Mouse (Mus musculus): ENCODE results near the gene 2210408I21Rik. TPM values are rescaled to one million over a fixed set of nuclear protein-coding genes. Genes with fewer than 3 reads are reported as not detected.

2210408I21Rik gene
- total RNA-seq, 1 experiment: 7.6 TPM

- Histone ChIP-seq H3K9ac (ENCODE audit: insufficient read depth, low read depth, low read length, poor library complexity, severe bottlenecking) (no peak overlapping the region), H3K4me3 (ENCODE audit: insufficient read depth in 1 of 2, low read depth in 1 of 2, low read length in 2 of 2, poor library complexity in 1 of 2, severe bottlenecking in 1 of 2) (no peak overlapping the region), H3K36me3 (ENCODE audit: control insufficient read depth, insufficient read depth, low read length, poor library complexity, severe bottlenecking) (no peaks in the 10 kb centered on the region), H3K4me1 (ENCODE audit: control insufficient read depth in 2 of 2, insufficient read depth in 2 of 2, low read length in 2 of 2, poor library complexity in 1 of 2) (no peaks in the 10 kb centered on the region), H3K9me3 (ENCODE audit: control insufficient read depth, insufficient read depth, low read depth, low read length) (no peaks in the 10 kb centered on the region), H3K27ac (ENCODE audit: insufficient read depth, low read depth, low read length, poor library complexity, severe bottlenecking) (no peak overlapping the region)
- no peak for TF ChIP-seq ZC3H11A (IDR thresholded peaks at IDR 0.05; ENCODE audit: borderline replicate concordance, low read depth, low read length)
- no peak for TF ChIP-seq MAFK (IDR thresholded peaks at IDR 0.05; ENCODE audit: insufficient read depth, low read depth, low read length)
- no peak for TF ChIP-seq CHD2 (IDR thresholded peaks at IDR 0.05; ENCODE audit: low read depth, low read length)
- TF ChIP-seq HCFC1 (IDR thresholded peaks at IDR 0.05; ENCODE audit: borderline replicate concordance, insufficient read depth, low read length): no peak
- no peak for TF ChIP-seq ZNF384 (IDR thresholded peaks at IDR 0.05; ENCODE audit: low read depth, low read length)
- DNase-seq (ENCODE audit: low read depth, low spot score): no peak
- in situ Hi-C loops (cut with MboI; ENCODE audit: low sequenced_read_pairs in 2 of 2, unreplicated experiment in 2 of 2): no loop called here
Observed at GRCm38 (mm10) chr13:77128240-77128639, 7.1 kb upstream of the 2210408I21Rik start.

- H3K27ac ChIP-seq (ENCODE audit: insufficient read depth, low read depth, low read length, poor library complexity, severe bottlenecking): no peak overlapping the region
- DNase-seq (ENCODE audit: low read depth, low spot score): no peak
- TF ChIP-seq CHD2 (IDR thresholded peaks at IDR 0.05; ENCODE audit: low read depth, low read length) (no peak), HCFC1 (IDR thresholded peaks at IDR 0.05; ENCODE audit: borderline replicate concordance, insufficient read depth, low read length) (no peak), MAFK (IDR thresholded peaks at IDR 0.05; ENCODE audit: insufficient read depth, low read depth, low read length) (no peak), ZC3H11A (IDR thresholded peaks at IDR 0.05; ENCODE audit: borderline replicate concordance, low read depth, low read length) (no peak)
- in situ Hi-C loops (cut with MboI; ENCODE audit: low sequenced_read_pairs in 2 of 2, unreplicated experiment in 2 of 2): no loop called here
- no peaks in the 10 kb centered on the region; a peak in 1 of 4 replicates for H3K4me1 ChIP-seq (ENCODE audit: control insufficient read depth in 2 of 2, insufficient read depth in 2 of 2, low read length in 2 of 2, poor library complexity in 1 of 2)
- no peak overlapping the region for H3K4me3 ChIP-seq (ENCODE audit: insufficient read depth in 1 of 2, low read depth in 1 of 2, low read length in 2 of 2, poor library complexity in 1 of 2, severe bottlenecking in 1 of 2)
- H3K36me3 ChIP-seq (ENCODE audit: control insufficient read depth, insufficient read depth, low read length, poor library complexity, severe bottlenecking): no peaks in the 10 kb centered on the region
- no peaks in the 10 kb centered on the region for H3K9me3 ChIP-seq (ENCODE audit: control insufficient read depth, insufficient read depth, low read depth, low read length)
- H3K9ac ChIP-seq (ENCODE audit: insufficient read depth, low read depth, low read length, poor library complexity, severe bottlenecking): no peak overlapping the region
Observed at GRCm38 (mm10) chr13:77131132-77131531, 4.2 kb upstream of the 2210408I21Rik start.

- DNase-seq (ENCODE audit: low read depth, low spot score): no peak
- H3K9ac ChIP-seq (ENCODE audit: insufficient read depth, low read depth, low read length, poor library complexity, severe bottlenecking): peak overlapping the region; percentile 72
- TF ChIP-seq ZNF384 (IDR thresholded peaks at IDR 0.05; ENCODE audit: low read depth, low read length): no peak
- no peak for TF ChIP-seq HCFC1 (IDR thresholded peaks at IDR 0.05; ENCODE audit: borderline replicate concordance, insufficient read depth, low read length)
- no peak for TF ChIP-seq CHD2 (IDR thresholded peaks at IDR 0.05; ENCODE audit: low read depth, low read length)
- TF ChIP-seq MAFK (IDR thresholded peaks at IDR 0.05; ENCODE audit: insufficient read depth, low read depth, low read length): no peak
- no peak for TF ChIP-seq ZC3H11A (IDR thresholded peaks at IDR 0.05; ENCODE audit: borderline replicate concordance, low read depth, low read length)
- in situ Hi-C loops (cut with MboI; ENCODE audit: low sequenced_read_pairs in 2 of 2, unreplicated experiment in 2 of 2): no loop called here
- H3K36me3 ChIP-seq (ENCODE audit: control insufficient read depth, insufficient read depth, low read length, poor library complexity, severe bottlenecking): no peaks in the 10 kb centered on the region
- no peaks in the 10 kb centered on the region for H3K9me3 ChIP-seq (ENCODE audit: control insufficient read depth, insufficient read depth, low read depth, low read length)
- peak overlapping the region; percentile 77 to 84 for H3K4me3 ChIP-seq (ENCODE audit: insufficient read depth in 1 of 2, low read depth in 1 of 2, low read length in 2 of 2, poor library complexity in 1 of 2, severe bottlenecking in 1 of 2)
- no peak overlapping the region for H3K27ac ChIP-seq (ENCODE audit: insufficient read depth, low read depth, low read length, poor library complexity, severe bottlenecking)
- no peaks in the 10 kb centered on the region; a peak in 1 of 4 replicates for H3K4me1 ChIP-seq (ENCODE audit: control insufficient read depth in 2 of 2, insufficient read depth in 2 of 2, low read length in 2 of 2, poor library complexity in 1 of 2)
Observed at GRCm38 (mm10) chr13:77135621-77135981, 261 bp downstream of the 2210408I21Rik start.

GRCm38 (mm10) chr13:77140890-77141289 is 5.5 kb downstream of the 2210408I21Rik start:
- Histone ChIP-seq H3K27ac (ENCODE audit: insufficient read depth, low read depth, low read length, poor library complexity, severe bottlenecking) (no peak overlapping the region), H3K9me3 (ENCODE audit: control insufficient read depth, insufficient read depth, low read depth, low read length) (no peaks in the 10 kb centered on the region), H3K36me3 (ENCODE audit: control insufficient read depth, insufficient read depth, low read length, poor library complexity, severe bottlenecking) (no peaks in the 10 kb centered on the region), H3K9ac (ENCODE audit: insufficient read depth, low read depth, low read length, poor library complexity, severe bottlenecking) (no peak overlapping the region), H3K4me1 (ENCODE audit: control insufficient read depth in 2 of 2, insufficient read depth in 2 of 2, low read length in 2 of 2, poor library complexity in 1 of 2) (no peaks in the 10 kb centered on the region; a peak in 1 of 4 replicates), H3K4me3 (ENCODE audit: insufficient read depth in 1 of 2, low read depth in 1 of 2, low read length in 2 of 2, poor library complexity in 1 of 2, severe bottlenecking in 1 of 2) (no peak overlapping the region)
- in situ Hi-C loops (cut with MboI; ENCODE audit: low sequenced_read_pairs in 2 of 2, unreplicated experiment in 2 of 2): no loop called here
- TF ChIP-seq MAFK (IDR thresholded peaks at IDR 0.05; ENCODE audit: insufficient read depth, low read depth, low read length) (no peak), ZC3H11A (IDR thresholded peaks at IDR 0.05; ENCODE audit: borderline replicate concordance, low read depth, low read length) (no peak), ZNF384 (IDR thresholded peaks at IDR 0.05; ENCODE audit: low read depth, low read length) (no peak), CHD2 (IDR thresholded peaks at IDR 0.05; ENCODE audit: low read depth, low read length) (no peak), HCFC1 (IDR thresholded peaks at IDR 0.05; ENCODE audit: borderline replicate concordance, insufficient read depth, low read length) (no peak)
- no peak for DNase-seq (ENCODE audit: low read depth, low spot score)

- no peak overlapping the region for H3K4me3 ChIP-seq (ENCODE audit: insufficient read depth in 1 of 2, low read depth in 1 of 2, low read length in 2 of 2, poor library complexity in 1 of 2, severe bottlenecking in 1 of 2)
- no peak overlapping the region for H3K27ac ChIP-seq (ENCODE audit: insufficient read depth, low read depth, low read length, poor library complexity, severe bottlenecking)
- no peak for DNase-seq (ENCODE audit: low read depth, low spot score)
- no peaks in the 10 kb centered on the region for H3K4me1 ChIP-seq (ENCODE audit: control insufficient read depth in 2 of 2, insufficient read depth in 2 of 2, low read length in 2 of 2, poor library complexity in 1 of 2)
- no peaks in the 10 kb centered on the region for H3K36me3 ChIP-seq (ENCODE audit: control insufficient read depth, insufficient read depth, low read length, poor library complexity, severe bottlenecking)
- H3K9me3 ChIP-seq (ENCODE audit: control insufficient read depth, insufficient read depth, low read depth, low read length): no peaks in the 10 kb centered on the region
- TF ChIP-seq CHD2 (IDR thresholded peaks at IDR 0.05; ENCODE audit: low read depth, low read length) (no peak), MAFK (IDR thresholded peaks at IDR 0.05; ENCODE audit: insufficient read depth, low read depth, low read length) (no peak), ZNF384 (IDR thresholded peaks at IDR 0.05; ENCODE audit: low read depth, low read length) (no peak), HCFC1 (IDR thresholded peaks at IDR 0.05; ENCODE audit: borderline replicate concordance, insufficient read depth, low read length) (no peak), ZC3H11A (IDR thresholded peaks at IDR 0.05; ENCODE audit: borderline replicate concordance, low read depth, low read length) (no peak)
- no peak overlapping the region for H3K9ac ChIP-seq (ENCODE audit: insufficient read depth, low read depth, low read length, poor library complexity, severe bottlenecking)
- in situ Hi-C loops (cut with MboI; ENCODE audit: low sequenced_read_pairs in 2 of 2, unreplicated experiment in 2 of 2): no loop called here
Observed at GRCm38 (mm10) chr13:77177931-77178330, 42.6 kb downstream of the 2210408I21Rik start.
